Mouse (Mus musculus): ENCODE results near the gene Ikzf1.

- no peak for TF ChIP-seq CTCF (IDR thresholded peaks at IDR 0.05; ENCODE audit: low read depth, low read length)
- TF ChIP-seq GATA1 (IDR thresholded peaks at IDR 0.05; ENCODE audit: borderline replicate concordance, low read length), result no peak
- TF ChIP-seq TAL1 (conservative IDR thresholded peaks at IDR 0.05; ENCODE audit: low read depth, low read length), result no peak
Observed at GRCm38 (mm10) chr11:11740603-11741002, 55.8 kb downstream of the Ikzf1 start.
